Mouse (Mus musculus): ENCODE measurements around the gene Srgap2. TPM values are rescaled to one million over a fixed set of nuclear protein-coding genes. Genes with fewer than 3 reads are reported as not detected.

Srgap2 gene
- polyA plus RNA-seq, 1 experiment from 2014 or later = 19.5 TPM

- DNase-seq (ENCODE audit: low spot score) = no peak
- no peak overlapping the region for H3K27ac ChIP-seq (replicated peaks; ENCODE audit: low read depth, low read length)
- no peaks in the 10 kb centered on the region for H3K27me3 ChIP-seq (ENCODE audit: control insufficient read depth, insufficient read depth, low read length)
- H3K4me3 ChIP-seq (ENCODE audit: low read depth, low read length) = no peak overlapping the region
- no peaks in the 10 kb centered on the region for H3K36me3 ChIP-seq (ENCODE audit: control insufficient read depth, insufficient read depth, low read length)
- no peak overlapping the region for H3K9ac ChIP-seq (ENCODE audit: low read length)
- no peak overlapping the region for H3K4me2 ChIP-seq (ENCODE audit: low read depth, severe bottlenecking)
- H3K4me1 ChIP-seq (ENCODE audit: control insufficient read depth, insufficient read depth, low read length) = no peaks in the 10 kb centered on the region
- no peaks in the 10 kb centered on the region for H3K9me3 ChIP-seq (ENCODE audit: control insufficient read depth, low read length)
- ATAC-seq (ENCODE audit: insufficient number of reproducible peaks, low FRiP score, low TSS enrichment, low read depth) = no peak
These were observed 106.0 kb downstream of the Srgap2 start for GRCm38 (mm10) chr1:131421113-131421512.

- WGBS = 85% methylated on average over 4 of the region's 4 CpGs
- Histone ChIP-seq H3K9me3 (ENCODE audit: control insufficient read depth, low read length) (no peaks in the 10 kb centered on the region), H3K27me3 (ENCODE audit: control insufficient read depth, insufficient read depth, low read length) (no peaks in the 10 kb centered on the region), H3K27ac (replicated peaks; ENCODE audit: low read depth, low read length) (no peak overlapping the region), H3K4me1 (ENCODE audit: control insufficient read depth, insufficient read depth, low read length) (no peaks in the 10 kb centered on the region), H3K4me2 (ENCODE audit: low read depth, severe bottlenecking) (no peak overlapping the region), H3K36me3 (ENCODE audit: control insufficient read depth, insufficient read depth, low read length) (no peaks in the 10 kb centered on the region), H3K9ac (ENCODE audit: low read length) (no peak overlapping the region), H3K4me3 (ENCODE audit: low read depth, low read length) (no peak overlapping the region)
- DNase-seq (ENCODE audit: low spot score) (no peak), ATAC-seq (ENCODE audit: insufficient number of reproducible peaks, low FRiP score, low TSS enrichment, low read depth) (no peak)
These were observed 106.5 kb downstream of the Srgap2 start for GRCm38 (mm10) chr1:131420660-131421059.

- DNase-seq (ENCODE audit: low spot score) = no peak
- Histone ChIP-seq H3K9ac (ENCODE audit: low read length) (no peak overlapping the region), H3K27me3 (ENCODE audit: control insufficient read depth, insufficient read depth, low read length) (no peaks in the 10 kb centered on the region), H3K9me3 (ENCODE audit: control insufficient read depth, low read length) (no peaks in the 10 kb centered on the region), H3K4me3 (ENCODE audit: low read depth, low read length) (no peak overlapping the region), H3K4me1 (ENCODE audit: control insufficient read depth, insufficient read depth, low read length) (no peaks in the 10 kb centered on the region), H3K27ac (replicated peaks; ENCODE audit: low read depth, low read length) (no peak overlapping the region), H3K36me3 (ENCODE audit: control insufficient read depth, insufficient read depth, low read length) (no peaks in the 10 kb centered on the region), H3K4me2 (ENCODE audit: low read depth, severe bottlenecking) (no peak overlapping the region)
- 49% methylated on average over 3 of the region's 3 CpGs for WGBS
- no peak for ATAC-seq (ENCODE audit: insufficient number of reproducible peaks, low FRiP score, low TSS enrichment, low read depth)
These were observed 107.8 kb downstream of the Srgap2 start for GRCm38 (mm10) chr1:131419307-131419706.

GRCm38 (mm10) chr1:131417821-131418660, 109.1 kb downstream of the Srgap2 start:
- H3K36me3 ChIP-seq (ENCODE audit: control insufficient read depth, insufficient read depth, low read length) = no peaks in the 10 kb centered on the region
- no peak overlapping the region for H3K9ac ChIP-seq (ENCODE audit: low read length)
- no peaks in the 10 kb centered on the region for H3K9me3 ChIP-seq (ENCODE audit: control insufficient read depth, low read length)
- no peak for DNase-seq (ENCODE audit: low spot score)
- no peak overlapping the region for H3K4me3 ChIP-seq (ENCODE audit: low read depth, low read length)
- no peaks in the 10 kb centered on the region for H3K27me3 ChIP-seq (ENCODE audit: control insufficient read depth, insufficient read depth, low read length)
- H3K4me2 ChIP-seq (ENCODE audit: low read depth, severe bottlenecking) = no peak overlapping the region
- no peak overlapping the region for H3K27ac ChIP-seq (replicated peaks; ENCODE audit: low read depth, low read length)
- ATAC-seq (ENCODE audit: insufficient number of reproducible peaks, low FRiP score, low TSS enrichment, low read depth) = no peak
- 73% methylated on average over 5 of the region's 5 CpGs for WGBS
- no peaks in the 10 kb centered on the region for H3K4me1 ChIP-seq (ENCODE audit: control insufficient read depth, insufficient read depth, low read length)

GRCm38 (mm10) chr1:131417059-131417750, 109.9 kb downstream of the Srgap2 start:
- Histone ChIP-seq H3K36me3 (ENCODE audit: control insufficient read depth, insufficient read depth, low read length) (no peaks in the 10 kb centered on the region), H3K9ac (ENCODE audit: low read length) (no peak overlapping the region), H3K4me2 (ENCODE audit: low read depth, severe bottlenecking) (no peak overlapping the region), H3K4me3 (ENCODE audit: low read depth, low read length) (no peak overlapping the region), H3K27ac (replicated peaks; ENCODE audit: low read depth, low read length) (no peak overlapping the region), H3K9me3 (ENCODE audit: control insufficient read depth, low read length) (no peaks in the 10 kb centered on the region), H3K27me3 (ENCODE audit: control insufficient read depth, insufficient read depth, low read length) (no peaks in the 10 kb centered on the region), H3K4me1 (ENCODE audit: control insufficient read depth, insufficient read depth, low read length) (no peaks in the 10 kb centered on the region)
- WGBS = 86% methylated on average over 5 of the region's 5 CpGs
- ATAC-seq (ENCODE audit: insufficient number of reproducible peaks, low FRiP score, low TSS enrichment, low read depth) (no peak), DNase-seq (ENCODE audit: low spot score) (no peak)

GRCm38 (mm10) chr1:131403567-131403966, 123.6 kb downstream of the Srgap2 start:
- H3K27ac ChIP-seq (replicated peaks; ENCODE audit: low read depth, low read length) = no peak overlapping the region
- H3K27me3 ChIP-seq (ENCODE audit: control insufficient read depth, insufficient read depth, low read length) = no peaks in the 10 kb centered on the region
- H3K4me1 ChIP-seq (ENCODE audit: control insufficient read depth, insufficient read depth, low read length) = no peaks in the 10 kb centered on the region
- no peak overlapping the region for H3K9ac ChIP-seq (ENCODE audit: low read length)
- H3K36me3 ChIP-seq (ENCODE audit: control insufficient read depth, insufficient read depth, low read length) = no peaks in the 10 kb centered on the region
- ATAC-seq (ENCODE audit: insufficient number of reproducible peaks, low FRiP score, low TSS enrichment, low read depth) (no peak), DNase-seq (ENCODE audit: low spot score) (no peak)
- no peaks in the 10 kb centered on the region for H3K9me3 ChIP-seq (ENCODE audit: control insufficient read depth, low read length)
- 80% methylated on average over 3 of the region's 3 CpGs for WGBS
- H3K4me3 ChIP-seq (ENCODE audit: low read depth, low read length) = no peak overlapping the region
- H3K4me2 ChIP-seq (ENCODE audit: low read depth, severe bottlenecking) = no peak overlapping the region

GRCm38 (mm10) chr1:131400844-131401243, 126.3 kb downstream of the Srgap2 start:
- Histone ChIP-seq H3K4me3 (ENCODE audit: low read depth, low read length) (no peak overlapping the region), H3K9ac (ENCODE audit: low read length) (no peak overlapping the region), H3K36me3 (ENCODE audit: control insufficient read depth, insufficient read depth, low read length) (no peaks in the 10 kb centered on the region), H3K4me2 (ENCODE audit: low read depth, severe bottlenecking) (no peak overlapping the region), H3K27ac (replicated peaks; ENCODE audit: low read depth, low read length) (no peak overlapping the region), H3K9me3 (ENCODE audit: control insufficient read depth, low read length) (no peaks in the 10 kb centered on the region), H3K4me1 (ENCODE audit: control insufficient read depth, insufficient read depth, low read length) (no peaks in the 10 kb centered on the region), H3K27me3 (ENCODE audit: control insufficient read depth, insufficient read depth, low read length) (no peaks in the 10 kb centered on the region)
- no peak for ATAC-seq (ENCODE audit: insufficient number of reproducible peaks, low FRiP score, low TSS enrichment, low read depth)
- 86% methylated on average over 3 of the region's 3 CpGs for WGBS
- DNase-seq (ENCODE audit: low spot score) = no peak

- H3K4me1 ChIP-seq (ENCODE audit: control insufficient read depth, insufficient read depth, low read length) = no peaks in the 10 kb centered on the region
- H3K4me2 ChIP-seq (ENCODE audit: low read depth, severe bottlenecking) = no peak overlapping the region
- no peak overlapping the region for H3K4me3 ChIP-seq (ENCODE audit: low read depth, low read length)
- no peak overlapping the region for H3K9ac ChIP-seq (ENCODE audit: low read length)
- DNase-seq (ENCODE audit: low spot score) = no peak
- no peaks in the 10 kb centered on the region for H3K36me3 ChIP-seq (ENCODE audit: control insufficient read depth, insufficient read depth, low read length)
- no peaks in the 10 kb centered on the region for H3K27me3 ChIP-seq (ENCODE audit: control insufficient read depth, insufficient read depth, low read length)
- no peak overlapping the region for H3K27ac ChIP-seq (replicated peaks; ENCODE audit: low read depth, low read length)
- H3K9me3 ChIP-seq (ENCODE audit: control insufficient read depth, low read length) = no peaks in the 10 kb centered on the region
- ATAC-seq (ENCODE audit: insufficient number of reproducible peaks, low FRiP score, low TSS enrichment, low read depth) = no peak
These were observed 129.0 kb downstream of the Srgap2 start for GRCm38 (mm10) chr1:131398181-131398580.
